Mouse (Mus musculus): ENCODE measurements around the gene Opn3. TPM values are rescaled to one million over a fixed set of nuclear protein-coding genes. Genes with fewer than 3 reads are reported as not detected.
A peak's percentile ranks its signal among the peaks of the same experiment; 100 is the strongest.

The Opn3 gene
- polyA plus RNA-seq, 1 experiment from 2014 or later = 6.0 TPM

GRCm38 (mm10) chr1:175646952-175647351 is 45.6 kb downstream of the Opn3 start:
- no peak for ATAC-seq (ENCODE audit: insufficient number of reproducible peaks, insufficient read depth, low FRiP score, low TSS enrichment, low read depth)
- Histone ChIP-seq H3K9me3 (no peaks in the 10 kb centered on the region), H3K36me3 (no peaks in the 10 kb centered on the region), H3K4me2 (no peak overlapping the region), H3K9ac (no peak overlapping the region), H3K4me3 (no peak overlapping the region), H3K27ac (no peak overlapping the region), H3K4me1 (0 out of 2 replicates have a peak, but pooled peaks cover 3% of the 10 kb centered on the region), H3K27me3 (no peaks in the 10 kb centered on the region)
- WGBS = 65% methylated on average over 9 of the region's 9 CpGs

DNA sequence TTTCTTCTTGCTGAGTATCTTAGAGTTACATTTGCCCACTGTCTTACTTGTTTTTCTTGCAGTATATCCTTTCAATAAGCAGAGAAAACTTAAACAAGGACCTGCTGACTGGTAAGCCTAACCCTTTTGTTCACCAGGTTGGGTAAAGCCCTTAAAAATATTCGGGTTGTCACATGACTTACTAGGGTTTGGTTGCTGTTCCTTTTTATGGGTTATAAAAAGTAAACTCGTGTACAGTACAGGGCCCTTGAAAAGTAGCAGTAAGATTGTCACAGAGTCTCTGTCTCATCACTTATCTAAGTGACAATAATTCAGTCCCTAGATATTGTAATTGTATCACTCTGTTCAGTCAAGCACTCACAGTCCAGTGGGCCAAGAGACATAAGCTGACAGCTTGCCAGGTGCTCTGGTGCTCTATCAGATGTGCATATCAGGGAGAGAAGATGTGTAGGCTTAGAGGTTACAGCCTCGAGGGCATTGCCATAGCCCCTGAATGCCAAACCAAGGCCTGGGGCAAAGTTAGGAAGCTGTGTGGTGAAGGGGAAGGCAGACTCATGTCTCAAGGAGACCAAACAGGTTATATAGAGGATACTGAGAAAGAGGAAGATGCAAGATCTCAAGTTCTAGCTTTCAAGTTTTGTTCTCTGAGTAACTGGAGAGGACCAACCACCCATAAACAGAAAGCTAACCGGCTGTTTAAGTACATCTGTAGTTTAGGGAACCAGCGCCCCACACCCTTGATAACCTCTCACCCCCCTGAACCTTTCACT is 48.9 kb downstream of the Opn3 start:
- 79% methylated on average over 5 of the region's 5 CpGs for WGBS
- no peak overlapping the region for H3K4me2 ChIP-seq

GRCm38 (mm10) chr1:175640435-175641150 is 52.0 kb downstream of the Opn3 start:
- Histone ChIP-seq H3K36me3 (no peaks in the 10 kb centered on the region), H3K9ac (no peak overlapping the region), H3K4me2 (no peak overlapping the region), H3K4me1 (0 out of 2 replicates have a peak, but pooled peaks cover 3% of the 10 kb centered on the region), H3K9me3 (no peaks in the 10 kb centered on the region), H3K27ac (no peak overlapping the region), H3K27me3 (no peaks in the 10 kb centered on the region), H3K4me3 (no peak overlapping the region)
- ATAC-seq (ENCODE audit: insufficient number of reproducible peaks, insufficient read depth, low FRiP score, low TSS enrichment, low read depth) = no peak
- WGBS = 81% methylated on average over 6 of the region's 6 CpGs

More for the DNA sequence above, 48.9 kb downstream of the Opn3 start:
- Histone ChIP-seq H3K36me3 (no peaks in the 10 kb centered on the region), H3K9ac (no peak overlapping the region), H3K4me1 (0 out of 2 replicates have a peak, but pooled peaks cover 3% of the 10 kb centered on the region), H3K9me3 (no peaks in the 10 kb centered on the region), H3K4me3 (no peak overlapping the region), H3K27me3 (no peaks in the 10 kb centered on the region), H3K27ac (no peak overlapping the region)
- ATAC-seq (ENCODE audit: insufficient number of reproducible peaks, insufficient read depth, low FRiP score, low TSS enrichment, low read depth) = no peak

DNA sequence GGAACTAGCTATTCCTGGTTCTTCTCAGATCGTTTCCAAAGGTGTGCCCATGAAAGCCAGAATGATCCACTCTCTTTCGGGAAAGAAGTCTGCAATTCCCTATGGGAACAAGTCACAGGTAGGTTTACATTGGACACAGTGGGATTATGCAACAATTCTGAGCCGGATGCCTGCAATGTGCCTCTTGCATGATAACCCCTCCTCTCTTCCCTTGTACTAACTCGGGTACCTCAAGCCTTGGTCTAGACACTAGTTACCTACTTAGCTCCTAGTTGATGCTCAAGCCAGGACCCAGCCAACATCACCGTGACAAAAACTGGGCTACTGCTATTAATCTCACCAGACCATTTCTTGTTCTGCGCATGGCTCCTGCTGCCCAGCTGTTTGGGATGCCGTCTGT is 53.5 kb downstream of the Opn3 start:
- Histone ChIP-seq H3K4me2 (no peak overlapping the region), H3K9ac (no peak overlapping the region), H3K27ac (no peak overlapping the region), H3K4me1 (no peaks in the 10 kb centered on the region), H3K4me3 (no peak overlapping the region), H3K27me3 (no peaks in the 10 kb centered on the region), H3K9me3 (no peaks in the 10 kb centered on the region), H3K36me3 (no peaks in the 10 kb centered on the region)
- ATAC-seq (ENCODE audit: insufficient number of reproducible peaks, insufficient read depth, low FRiP score, low TSS enrichment, low read depth) = no peak
- WGBS = 70% methylated on average over 7 of the region's 7 CpGs

- no peaks in the 10 kb centered on the region for H3K4me1 ChIP-seq
- 43% methylated on average over 7 of the region's 7 CpGs for WGBS
- H3K4me2 ChIP-seq = no peak overlapping the region
- H3K36me3 ChIP-seq = no peaks in the 10 kb centered on the region
- H3K27ac ChIP-seq = no peak overlapping the region
- H3K9ac ChIP-seq = no peak overlapping the region
- no peaks in the 10 kb centered on the region for H3K9me3 ChIP-seq
- H3K4me3 ChIP-seq = no peak overlapping the region
- no peaks in the 10 kb centered on the region for H3K27me3 ChIP-seq
- no peak for ATAC-seq (ENCODE audit: insufficient number of reproducible peaks, insufficient read depth, low FRiP score, low TSS enrichment, low read depth)
Observed at GRCm38 (mm10) chr1:175637677-175638076, 54.9 kb downstream of the Opn3 start.

- no peaks in the 10 kb centered on the region for H3K27me3 ChIP-seq
- no peaks in the 10 kb centered on the region for H3K9me3 ChIP-seq
- H3K27ac ChIP-seq = no peak overlapping the region
- no peak overlapping the region for H3K4me3 ChIP-seq
- H3K4me1 ChIP-seq = no peaks in the 10 kb centered on the region
- H3K4me2 ChIP-seq = no peak overlapping the region
- no peak overlapping the region for H3K9ac ChIP-seq
- WGBS = 95% methylated on average over 14 of the region's 14 CpGs
- no peaks in the 10 kb centered on the region for H3K36me3 ChIP-seq
- no peak for ATAC-seq (ENCODE audit: insufficient number of reproducible peaks, insufficient read depth, low FRiP score, low TSS enrichment, low read depth)
Observed at GRCm38 (mm10) chr1:175632470-175632869, 60.1 kb downstream of the Opn3 start.

DNA sequence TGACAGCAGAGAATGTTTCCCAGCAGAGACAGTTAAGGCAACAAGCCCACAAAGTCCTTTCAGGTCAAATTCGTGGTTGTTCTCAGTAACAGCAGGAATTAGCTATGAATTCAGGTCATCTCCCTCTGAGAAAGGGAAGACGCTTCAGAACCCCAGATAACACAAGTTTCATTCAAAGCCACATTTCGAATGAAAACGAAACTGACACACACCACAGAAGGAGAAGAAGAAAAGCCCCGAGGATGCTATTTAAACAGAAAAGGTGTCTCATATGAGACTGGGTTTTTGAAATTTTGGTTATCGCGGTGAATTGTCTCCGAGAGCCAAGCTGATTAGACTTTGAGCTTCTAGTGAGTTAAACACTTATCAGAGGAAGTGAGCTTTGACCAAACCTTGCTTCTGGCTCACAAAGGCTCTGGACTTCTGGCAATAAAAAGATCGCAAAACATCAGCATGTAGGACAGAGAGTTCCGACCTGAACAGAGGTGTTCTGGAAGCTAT is 60.8 kb downstream of the Opn3 start:
- H3K4me2 ChIP-seq = no peak overlapping the region
- H3K9ac ChIP-seq = no peak overlapping the region
- H3K27me3 ChIP-seq = no peaks in the 10 kb centered on the region
- H3K36me3 ChIP-seq = no peaks in the 10 kb centered on the region
- H3K4me1 ChIP-seq = no peaks in the 10 kb centered on the region
- 78% methylated on average over 10 of the region's 10 CpGs for WGBS
- H3K9me3 ChIP-seq = no peaks in the 10 kb centered on the region
- no peak overlapping the region for H3K4me3 ChIP-seq
- H3K27ac ChIP-seq = no peak overlapping the region
- no peak for ATAC-seq (ENCODE audit: insufficient number of reproducible peaks, insufficient read depth, low FRiP score, low TSS enrichment, low read depth)

GRCm38 (mm10) chr1:175631080-175631479 is 61.5 kb downstream of the Opn3 start:
- WGBS = 87% methylated on average over 3 of the region's 3 CpGs
- H3K36me3 ChIP-seq = no peaks in the 10 kb centered on the region
- H3K27me3 ChIP-seq = no peaks in the 10 kb centered on the region
- no peak overlapping the region for H3K4me3 ChIP-seq
- ATAC-seq (ENCODE audit: insufficient number of reproducible peaks, insufficient read depth, low FRiP score, low TSS enrichment, low read depth) = no peak
- H3K27ac ChIP-seq = no peak overlapping the region
- no peak overlapping the region for H3K4me2 ChIP-seq
- H3K9me3 ChIP-seq = no peaks in the 10 kb centered on the region
- no peak overlapping the region for H3K9ac ChIP-seq
- H3K4me1 ChIP-seq = no peaks in the 10 kb centered on the region

DNA sequence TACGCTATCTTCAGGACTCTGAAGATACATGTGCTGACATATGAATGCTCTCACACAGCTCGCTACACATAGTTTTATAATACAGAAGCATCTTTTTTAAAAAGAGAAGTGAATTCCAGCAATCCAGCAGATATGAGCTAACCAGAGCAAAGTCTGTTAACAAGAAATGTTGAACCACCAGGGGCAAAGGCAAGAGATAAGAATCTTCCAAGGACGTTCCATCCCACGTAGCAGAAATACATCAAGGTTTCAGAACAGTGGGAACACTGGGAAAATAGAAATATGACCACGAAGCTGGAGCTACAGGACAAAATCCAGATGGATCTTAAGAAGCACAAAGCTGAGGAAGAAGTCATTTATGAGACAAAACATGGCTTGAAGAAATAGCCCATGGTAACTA is 62.2 kb downstream of the Opn3 start:
- no peak for ATAC-seq (ENCODE audit: insufficient number of reproducible peaks, insufficient read depth, low FRiP score, low TSS enrichment, low read depth)
- H3K27ac ChIP-seq = no peak overlapping the region
- no peak overlapping the region for H3K4me3 ChIP-seq
- H3K4me1 ChIP-seq = no peaks in the 10 kb centered on the region
- H3K9ac ChIP-seq = no peak overlapping the region
- H3K9me3 ChIP-seq = no peaks in the 10 kb centered on the region
- H3K27me3 ChIP-seq = no peaks in the 10 kb centered on the region
- H3K4me2 ChIP-seq = no peak overlapping the region
- WGBS = 74% methylated on average over 5 of the region's 5 CpGs
- no peaks in the 10 kb centered on the region for H3K36me3 ChIP-seq

DNA sequence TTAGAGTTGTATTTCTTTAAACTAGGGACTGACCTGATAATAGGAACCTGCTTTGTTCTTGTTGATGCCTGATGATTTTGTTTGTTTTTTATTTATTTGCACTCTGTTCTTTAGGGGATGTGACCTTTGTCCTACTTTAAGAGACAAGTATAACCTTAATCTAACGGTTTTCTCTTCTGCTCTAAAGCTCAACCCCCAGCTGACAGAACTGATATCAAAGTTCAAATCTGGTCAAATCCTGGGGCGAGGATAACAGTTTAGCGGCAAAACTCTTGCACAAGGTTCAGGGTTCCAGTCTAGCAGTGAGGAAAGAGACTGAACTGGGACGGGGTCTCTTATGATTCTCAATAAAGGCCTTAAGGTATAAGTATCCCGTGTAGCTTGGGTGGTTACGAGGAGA is 63.3 kb downstream of the Opn3 start:
- 82% methylated on average over 6 of the region's 6 CpGs for WGBS
- ATAC-seq (ENCODE audit: insufficient number of reproducible peaks, insufficient read depth, low FRiP score, low TSS enrichment, low read depth) = no peak
- no peaks in the 10 kb centered on the region for H3K27me3 ChIP-seq

DNA sequence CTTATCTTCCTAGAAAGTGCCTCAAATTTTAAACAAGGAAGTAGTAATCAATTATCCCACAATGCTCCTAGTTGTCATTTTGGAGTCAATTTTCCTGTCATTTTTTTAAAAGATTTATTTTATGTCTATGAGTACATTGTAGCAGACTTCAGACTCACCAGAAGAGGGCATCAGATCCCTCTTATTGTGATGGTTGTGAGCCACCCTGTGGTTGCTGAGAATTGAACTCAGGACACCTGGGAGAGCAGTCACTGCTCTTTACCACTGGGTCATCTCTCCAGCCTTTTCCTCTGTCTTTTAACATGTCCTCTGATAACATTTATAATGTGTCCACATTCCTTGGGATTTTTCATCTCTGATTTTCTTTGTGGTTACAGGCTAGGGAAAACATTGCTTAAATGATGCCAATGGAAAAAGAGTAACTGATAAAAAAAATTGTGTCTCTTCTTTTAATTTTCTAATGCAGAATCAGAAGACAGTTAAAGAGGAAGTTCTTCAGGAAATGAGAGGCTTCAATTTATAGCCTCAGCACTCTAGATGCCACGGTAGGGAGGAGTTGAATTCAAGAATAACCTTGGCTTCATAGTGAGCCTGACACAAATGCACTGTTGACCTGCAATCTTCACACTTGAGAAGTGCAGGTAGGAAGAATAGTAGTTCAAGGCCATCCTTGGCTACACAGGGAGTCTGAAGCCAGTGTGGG is 66.4 kb downstream of the Opn3 start:
- no peaks in the 10 kb centered on the region for H3K27me3 ChIP-seq
- H3K4me3 ChIP-seq = peak overlapping the region; percentile 89
- peak overlapping the region; percentile 60; the same call in 1 of the 2 replicates for H3K9ac ChIP-seq
- WGBS = 87% methylated on average over 1 of the region's 1 CpGs
- H3K36me3 ChIP-seq = 0 out of 2 replicates have a peak, but pooled peaks cover 3% of the 10 kb centered on the region
- H3K4me2 ChIP-seq = peak overlapping the region; percentile 74
- no peaks in the 10 kb centered on the region for H3K9me3 ChIP-seq
- ATAC-seq (ENCODE audit: insufficient number of reproducible peaks, insufficient read depth, low FRiP score, low TSS enrichment, low read depth) = no peak
- H3K4me1 ChIP-seq = peaks cover 12% of the 10 kb centered on the region
- peak overlapping the region; percentile 81; the same call in 1 of the 2 replicates for H3K27ac ChIP-seq

More for the DNA sequence above, 63.3 kb downstream of the Opn3 start:
- Histone ChIP-seq H3K4me3 (no peak overlapping the region), H3K9me3 (no peaks in the 10 kb centered on the region), H3K9ac (no peak overlapping the region), H3K36me3 (no peaks in the 10 kb centered on the region), H3K4me2 (no peak overlapping the region), H3K27ac (no peak overlapping the region), H3K4me1 (peaks cover 5% of the 10 kb centered on the region)
